Mouse (Mus musculus) hindbrain, embryonic 11.5 days (tissue): ENCODE measurements around the gene Phlda2. TPM values are rescaled to one million over a fixed set of nuclear protein-coding genes. Genes with fewer than 3 reads are reported as not detected.

Source experiments
- ATAC-seq: fragments of 200-750 bp; cut with Nextera tagmentation; 2 replicates; pipeline ENCODE4 v1.8.0; 2017; ENCODE audit warnings: mild to moderate bottlenecking, moderate TSS enrichment, moderate library complexity; ENCODE audit not compliant: low FRiP score
- DNase-seq: peaks from one replicate; pipeline ENCODE4 v3.0.0-alpha.2; 2015; ENCODE audit warnings: low spot score
- H3K27ac ChIP-seq: fragments of 300-500 bp; sonication (generic); 2 replicates; pipeline ENCODE4 v1.5.1; 2014; ENCODE audit warnings: mild to moderate bottlenecking, low read depth, low read length
- H3K27me3 ChIP-seq: fragments of 300-500 bp; sonication (generic); 2 replicates; pipeline ENCODE4 v1.6.1; 2014; ENCODE audit warnings: mild to moderate bottlenecking, low read length, moderate library complexity, mixed read lengths; ENCODE audit not compliant: control insufficient read depth, insufficient read depth
- H3K36me3 ChIP-seq: fragments of 300-500 bp; sonication (generic); 2 replicates; pipeline ENCODE4 v1.6.1; 2014; ENCODE audit warnings: mild to moderate bottlenecking, low read length, moderate library complexity, mixed read lengths; ENCODE audit not compliant: control insufficient read depth, insufficient read depth
- H3K4me1 ChIP-seq: fragments of 300-500 bp; sonication (generic); replicated peaks from 2 replicates; pipeline ENCODE4 v1.6.1; 2014; ENCODE audit warnings: low read length, mixed read lengths; ENCODE audit not compliant: control insufficient read depth, insufficient read depth
- H3K4me2 ChIP-seq: fragments of 300-500 bp; sonication (generic); replicated peaks from 2 replicates; pipeline ENCODE4 v1.6.1; 2014; ENCODE audit warnings: mild to moderate bottlenecking, low read depth, low read length
- H3K4me3 ChIP-seq: fragments of 300-500 bp; sonication (generic); 2 replicates; pipeline ENCODE4 v1.5.1; 2014; ENCODE audit warnings: low read depth, low read length
- H3K9ac ChIP-seq: fragments of 300-500 bp; sonication (generic); 2 replicates; pipeline ENCODE4 v1.6.1; 2014; ENCODE audit warnings: low read depth, low read length
- H3K9me3 ChIP-seq: fragments of 300-500 bp; sonication (generic); 2 replicates; pipeline ENCODE4 v1.6.1; 2016; ENCODE audit warnings: low read length; ENCODE audit not compliant: control insufficient read depth
- WGBS: fragments of 180-500 bp; shearing (Covaris S2); extraction: QIAGEN DNeasy Blood & Tissue Kit; methylation state at CpG from one replicate; pipeline ENCODE4 v1.1.7; 2014; 5-methylcytosine and 5-hydroxymethylcytosine counted together
- polyA plus RNA-seq: library from polyadenylated mRNA; unstranded; fragments of >200 nt; fragmentation: Nextera tagmentation; extraction: Ambion mirVana; gene quantifications from 2 replicates; pipeline ENCODE4 v1.2.1, GENCODE M21; 2014

Gene Phlda2
- polyA plus RNA-seq, 1 experiment from 2014 or later, result 1.3 TPM

GRCm38 (mm10) chr7:143462516-143462915 is 40.4 kb downstream of the Phlda2 start:
- Histone ChIP-seq H3K4me2 (no peak overlapping the region), H3K27ac (no peak overlapping the region), H3K36me3 (no peaks in the 10 kb centered on the region), H3K4me1 (0 out of 2 replicates have a peak, but pooled peaks cover 2% of the 10 kb centered on the region), H3K4me3 (no peak overlapping the region), H3K9me3 (peaks cover 6% of the 10 kb centered on the region; the same call in 1 of the 2 replicates), H3K9ac (no peak overlapping the region), H3K27me3 (no peaks in the 10 kb centered on the region)
- WGBS, result 79% methylated on average over 5 of the region's 5 CpGs
- ATAC-seq (no peak), DNase-seq (no peak)

- Histone ChIP-seq H3K4me3 (no peak overlapping the region), H3K36me3 (no peaks in the 10 kb centered on the region), H3K4me2 (no peak overlapping the region; the same call in 1 of the 2 replicates), H3K9ac (no peak overlapping the region), H3K27ac (no peak overlapping the region), H3K9me3 (peaks cover 6% of the 10 kb centered on the region; the same call in 1 of the 2 replicates), H3K4me1 (0 out of 2 replicates have a peak, but pooled peaks cover 2% of the 10 kb centered on the region), H3K27me3 (no peaks in the 10 kb centered on the region)
- WGBS, result 28% methylated on average over 11 of the region's 11 CpGs
- no peak for ATAC-seq
- no peak for DNase-seq
Measured at GRCm38 (mm10) chr7:143461920-143462319, 41.0 kb downstream of the Phlda2 start.

GRCm38 (mm10) chr7:143461294-143461870 is 41.6 kb downstream of the Phlda2 start:
- Histone ChIP-seq H3K9ac (no peak overlapping the region), H3K27ac (peak overlapping the region; percentile 24; the same call in 1 of the 2 replicates), H3K9me3 (peaks cover 6% of the 10 kb centered on the region; the same call in 1 of the 2 replicates), H3K4me2 (peak overlapping the region; percentile 27), H3K27me3 (no peaks in the 10 kb centered on the region), H3K36me3 (no peaks in the 10 kb centered on the region), H3K4me3 (no peak overlapping the region), H3K4me1 (0 out of 2 replicates have a peak, but pooled peaks cover 2% of the 10 kb centered on the region)
- 44% methylated on average over 11 of the region's 32 CpGs for WGBS
- DNase-seq, result no peak
- ATAC-seq, result peak; percentile 69

- Histone ChIP-seq H3K9me3 (peaks cover 6% of the 10 kb centered on the region; the same call in 1 of the 2 replicates), H3K4me2 (peak within 1 kb of the TSS; percentile 62), H3K36me3 (no peaks in the 10 kb centered on the region), H3K9ac (peak within 1 kb of the TSS; percentile 82), H3K4me3 (peak within 1 kb of the TSS; percentile 66), H3K27me3 (no peaks in the 10 kb centered on the region), H3K4me1 (0 out of 2 replicates have a peak, but pooled peaks cover 2% of the 10 kb centered on the region), H3K27ac (peak within 1 kb of the TSS; percentile 85)
- peak; percentile 88 for ATAC-seq
- peak; percentile 89 for DNase-seq
- WGBS, result 21% methylated on average over 48 of the region's 48 CpGs
Measured at GRCm38 (mm10) chr7:143460874-143461273, 42.1 kb downstream of the Phlda2 start, which contains the start of gene Cdkn1c. Gene Cdkn1c, minus strand, starts transcription at chr7:143461050.

- ATAC-seq, result 0 out of 2 replicates have a peak, but pooled peaks have one; percentile 3
- peaks cover 6% of the 10 kb centered on the region; the same call in 1 of the 2 replicates for H3K9me3 ChIP-seq
- 34% methylated on average over 57 of the region's 60 CpGs for WGBS
Measured at GRCm38 (mm10) chr7:143460217-143460834, 42.6 kb downstream of the Phlda2 start.

GRCm38 (mm10) chr7:143459332-143460211 is 43.4 kb downstream of the Phlda2 start:
- Histone ChIP-seq H3K27me3 (no peaks in the 10 kb centered on the region), H3K4me1 (no peaks in the 10 kb centered on the region), H3K9me3 (peaks cover 6% of the 10 kb centered on the region; the same call in 1 of the 2 replicates), H3K4me3 (peak overlapping the region; percentile 66), H3K4me2 (peak overlapping the region; percentile 62), H3K27ac (peak overlapping the region; percentile 85), H3K9ac (peak overlapping the region; percentile 82), H3K36me3 (no peaks in the 10 kb centered on the region)
- ATAC-seq (no peak; the same call in 1 of the 2 replicates), DNase-seq (peak; percentile 61)
- 27% methylated on average over 95 of the region's 100 CpGs for WGBS

More at GRCm38 (mm10) chr7:143460217-143460834, 42.6 kb downstream of the Phlda2 start:
- Histone ChIP-seq H3K4me2 (peak overlapping the region; percentile 62), H3K36me3 (no peaks in the 10 kb centered on the region), H3K27me3 (no peaks in the 10 kb centered on the region), H3K9ac (peak overlapping the region; percentile 82), H3K4me3 (peak overlapping the region; percentile 66), H3K4me1 (0 out of 2 replicates have a peak, but pooled peaks cover 2% of the 10 kb centered on the region), H3K27ac (peak overlapping the region; percentile 85)
- DNase-seq, result peak; percentile 54

GRCm38 (mm10) chr7:143458963-143459331 is 44.0 kb downstream of the Phlda2 start:
- DNase-seq, result no peak
- WGBS, result 31% methylated on average over 38 of the region's 38 CpGs

More at GRCm38 (mm10) chr7:143458963-143459331, 44.0 kb downstream of the Phlda2 start:
- Histone ChIP-seq H3K27ac (peak overlapping the region; percentile 85), H3K4me1 (no peaks in the 10 kb centered on the region), H3K27me3 (no peaks in the 10 kb centered on the region), H3K4me2 (peak overlapping the region; percentile 62), H3K9ac (peak overlapping the region; percentile 82), H3K36me3 (no peaks in the 10 kb centered on the region), H3K4me3 (peak overlapping the region; percentile 66), H3K9me3 (peaks cover 6% of the 10 kb centered on the region; the same call in 1 of the 2 replicates)
- ATAC-seq, result no peak
